Mouse (Mus musculus) erythroblast, adult 5-6 weeks (primary cell): ENCODE data around the gene Myzap. TPM values are rescaled to one million over a fixed set of nuclear protein-coding genes. Genes with fewer than 3 reads are reported as not detected.

ENCODE experiments used
- ATAC-seq: replicated peaks from 2 replicates; pipeline ENCODE4 v1.8.0; 2016; ENCODE audit warnings: moderate number of reproducible peaks, mild to moderate bottlenecking, moderate TSS enrichment, inconsistent platforms; ENCODE audit not compliant: poor library complexity, low FRiP score, severe bottlenecking
- total RNA-seq, 2 experiments: library from RNA; stranded (forward) in 1 of 2; stranded (reverse) in 1 of 2; fragments of 150-400 nt in 1 of 2; fragments of 200-764, 138-1000 nt in 1 of 2; gene quantifications; 2 replicates each; pipeline versions ENCODE4 v1.2.3 to v1.2.4; 2015 to 2017; ENCODE audit warnings: low replicate concordance in 2 of 2

The Myzap gene
- total RNA-seq, 2 experiments from 2014 or later: not detected

DNA sequence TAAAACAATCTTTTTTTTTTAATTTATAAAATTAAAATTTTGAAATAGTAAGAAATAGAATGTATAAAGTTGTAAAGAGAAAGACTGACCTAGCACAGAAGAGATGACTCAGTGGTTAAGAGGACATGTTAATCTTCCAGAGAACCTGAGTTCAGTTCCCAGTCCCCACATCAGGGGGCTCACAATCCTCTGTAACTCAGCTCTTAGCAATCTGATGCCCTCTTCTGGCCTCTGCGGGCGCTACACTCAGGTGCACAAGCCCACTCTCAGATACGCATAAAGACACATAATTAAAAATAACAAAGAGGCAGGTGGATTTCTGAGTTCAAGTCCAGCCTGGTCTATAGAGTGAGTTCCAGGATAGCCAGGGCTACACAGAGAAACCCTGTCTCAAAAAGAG is 38.2 kb downstream of the Myzap start:
- ATAC-seq: no peak

DNA sequence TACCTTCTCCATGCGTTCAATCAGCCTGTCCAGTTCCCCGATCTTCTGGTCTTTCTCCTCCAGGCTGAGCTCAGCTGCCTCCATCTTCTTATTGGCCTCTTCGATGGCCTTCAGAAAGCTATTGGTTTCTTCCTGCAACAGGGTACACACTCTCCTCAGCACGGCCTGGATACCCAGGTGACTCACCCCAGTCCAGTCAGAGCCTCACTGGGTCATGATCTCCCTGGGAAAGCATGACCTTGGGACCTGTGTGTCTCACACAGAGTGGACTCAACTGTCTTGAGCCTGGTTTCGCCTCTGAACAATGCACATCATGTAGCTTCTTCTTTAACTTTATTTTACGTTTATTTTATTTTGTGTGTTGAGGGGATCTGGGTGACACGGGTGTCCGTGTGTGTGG is 42.0 kb downstream of the Myzap start:
- no peak for ATAC-seq

DNA sequence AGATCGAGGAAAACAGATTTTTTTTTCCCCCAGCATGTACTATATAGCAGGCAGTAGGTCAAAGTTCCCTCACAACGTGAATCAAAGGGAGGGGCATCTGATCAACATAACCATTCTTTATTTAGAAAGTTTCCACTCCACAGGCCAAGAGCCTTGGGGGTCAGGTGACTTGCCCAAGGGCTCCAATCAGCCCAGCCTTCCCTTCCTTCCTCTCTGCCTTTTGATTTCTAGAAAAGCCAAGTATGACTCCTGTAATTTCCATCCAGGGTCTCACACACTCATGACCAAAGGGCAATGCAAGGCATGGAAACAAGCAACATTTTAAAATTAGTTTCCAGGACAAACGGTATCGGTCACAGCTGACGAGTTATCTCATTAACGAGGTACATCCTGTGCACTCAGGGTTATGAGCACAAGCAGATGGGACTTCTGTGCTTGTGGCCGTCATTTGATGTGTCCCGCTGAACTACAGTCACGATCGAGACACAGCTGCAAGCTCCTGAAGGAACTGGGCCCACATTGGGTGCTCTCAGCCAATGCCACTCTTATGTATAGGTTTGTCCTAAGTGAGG is 44.4 kb downstream of the Myzap start:
- ATAC-seq: no peak

DNA sequence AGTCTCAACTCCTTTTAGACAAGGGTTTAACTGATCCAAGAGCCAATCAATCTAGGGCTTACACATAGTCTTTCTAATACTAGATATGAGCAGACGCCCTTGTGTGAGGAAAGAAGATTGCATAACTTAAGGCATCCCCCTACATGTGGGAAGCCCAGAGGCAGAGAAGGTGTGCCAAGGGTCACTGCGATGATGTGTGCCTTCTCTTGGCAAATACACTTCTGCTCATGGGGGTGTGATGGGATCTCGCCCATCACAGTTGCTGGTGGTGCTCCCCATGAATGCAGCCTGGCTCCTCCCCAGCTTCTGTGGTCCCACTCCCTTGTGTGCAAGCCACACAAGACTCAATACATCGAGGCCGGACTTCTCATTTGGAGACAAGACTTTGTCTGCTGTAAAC is 47.3 kb downstream of the Myzap start:
- ATAC-seq: no peak

DNA sequence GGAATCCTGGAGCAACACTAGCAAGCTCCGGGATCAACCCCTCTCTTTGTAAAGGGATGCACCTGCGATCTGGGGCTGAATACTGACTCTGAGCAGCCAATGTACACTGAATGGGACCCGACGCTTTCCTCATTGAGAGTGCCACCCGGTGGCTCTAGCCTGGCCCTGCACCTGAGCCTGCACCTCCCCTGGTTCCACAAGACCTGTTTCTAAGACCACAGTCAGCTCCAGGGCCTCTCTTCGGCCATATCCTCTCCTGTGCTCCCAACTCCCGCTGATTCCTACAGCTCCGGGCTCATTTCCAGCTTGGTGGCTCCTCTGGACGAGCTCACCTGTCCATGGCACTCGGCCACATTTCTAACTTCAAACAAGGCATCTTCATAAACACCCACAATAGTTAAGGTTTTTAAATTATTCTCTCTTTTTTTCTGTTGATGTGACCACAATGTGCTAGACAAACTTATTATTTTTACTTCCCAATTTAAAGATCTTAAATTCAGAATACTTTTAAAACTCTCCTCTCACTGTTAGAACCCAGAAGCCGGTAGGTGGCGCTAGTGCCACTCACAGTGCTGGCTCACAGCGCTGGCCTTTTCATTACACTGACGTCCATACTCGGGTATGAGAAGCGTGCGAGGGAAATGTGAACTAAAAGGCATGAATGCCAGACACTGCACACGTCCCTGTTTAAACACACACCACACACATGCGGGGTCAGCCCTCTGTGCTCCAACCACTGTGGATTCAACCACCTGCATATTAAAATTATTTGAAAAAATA is 48.5 kb downstream of the Myzap start:
- ATAC-seq: no peak; the same call in 1 of the 2 replicates

DNA sequence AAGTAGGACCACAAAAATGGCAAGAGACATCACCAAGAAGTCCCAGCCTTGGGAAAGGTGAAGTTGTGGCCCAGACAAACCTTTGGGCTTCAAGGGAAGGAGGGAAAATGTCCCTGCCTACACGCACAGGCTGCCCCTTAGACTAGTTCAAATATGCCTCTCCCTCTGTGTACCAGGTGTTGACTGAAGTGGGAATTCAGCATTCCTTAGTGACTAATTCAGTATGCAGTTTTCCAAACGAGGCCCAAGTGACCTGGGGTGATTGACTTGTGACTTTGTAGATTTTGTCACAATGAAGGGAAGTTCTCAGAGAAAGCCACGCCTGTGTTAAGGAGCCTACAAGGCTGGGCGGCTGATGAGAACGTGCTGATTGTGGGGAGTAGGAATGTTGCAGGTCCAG is 49.9 kb downstream of the Myzap start:
- no peak for ATAC-seq

DNA sequence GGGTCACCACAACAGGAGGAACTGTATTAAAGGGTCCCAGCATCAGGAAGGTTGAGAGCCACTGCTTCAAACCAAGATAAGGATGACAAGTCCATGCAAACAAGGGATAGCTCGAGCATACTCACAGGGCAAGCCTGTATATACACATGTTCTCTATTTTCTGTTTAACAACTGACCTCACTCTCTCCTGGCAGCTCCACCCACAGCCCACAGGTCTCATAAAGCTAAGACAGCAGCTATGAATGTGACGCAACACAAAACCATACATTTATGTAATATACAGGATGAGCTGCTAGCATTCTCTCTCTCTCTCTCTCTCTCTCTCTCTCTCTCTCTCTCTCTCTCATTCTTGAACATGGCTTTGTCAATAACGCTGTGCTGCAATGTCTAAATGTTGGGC is 51.4 kb downstream of the Myzap start:
- no peak for ATAC-seq

DNA sequence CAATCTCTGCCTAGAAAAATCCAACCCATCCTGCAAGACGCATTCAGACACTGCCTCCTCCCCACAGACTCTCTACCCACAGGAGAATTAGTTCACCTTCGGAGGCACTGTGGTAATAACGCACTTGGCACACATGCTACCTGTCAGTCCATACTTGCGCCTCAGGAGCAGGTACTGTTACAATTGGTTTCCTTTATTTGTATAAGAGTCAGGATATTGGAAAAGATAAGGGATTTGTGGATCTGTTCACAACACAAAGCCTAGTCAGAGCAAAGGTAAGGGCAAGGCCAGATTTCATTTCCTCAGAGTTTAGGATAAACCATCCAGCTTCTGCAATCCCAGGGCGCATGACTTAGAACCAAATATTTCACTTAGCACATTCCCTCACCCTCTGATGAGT is 56.4 kb downstream of the Myzap start:
- no peak for ATAC-seq

DNA sequence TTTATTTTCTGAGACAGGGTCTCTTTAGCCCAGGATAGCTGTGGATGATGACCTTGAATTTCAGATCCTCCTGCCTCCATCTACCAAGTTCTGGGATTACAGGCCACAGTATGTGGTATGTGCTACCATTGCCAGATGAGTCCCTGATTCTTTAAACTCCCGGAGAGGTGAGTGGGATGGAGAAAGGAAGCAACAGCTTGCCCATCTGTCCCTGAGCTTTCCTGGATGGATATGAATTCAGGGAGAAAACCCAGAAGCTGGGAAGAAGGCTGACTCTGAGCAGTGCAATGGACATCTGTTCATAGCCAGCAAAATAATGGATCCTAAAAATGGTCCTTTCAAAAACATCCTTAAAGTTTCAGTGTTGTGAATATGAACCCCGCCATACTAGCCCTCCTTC is 57.1 kb downstream of the Myzap start:
- no peak for ATAC-seq

DNA sequence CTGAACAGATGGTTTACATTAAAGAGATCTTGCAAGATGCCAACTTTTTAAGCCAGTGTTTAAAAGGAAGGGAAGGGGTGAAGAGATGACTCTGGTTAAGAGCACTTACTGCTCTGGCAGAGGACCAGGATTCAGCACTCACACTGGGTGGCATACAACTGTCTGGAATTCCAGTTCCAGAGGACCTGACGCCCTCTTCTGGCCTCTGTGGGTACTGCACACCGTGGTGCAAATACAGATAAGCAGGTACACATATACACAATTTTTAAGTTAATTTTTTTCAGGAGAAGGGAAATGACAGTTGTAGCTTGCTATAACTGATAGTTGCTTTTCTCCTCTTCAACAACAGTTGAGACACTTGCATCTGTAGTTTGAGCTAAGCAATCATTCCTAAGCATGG is 62.2 kb downstream of the Myzap start:
- no peak for ATAC-seq

DNA sequence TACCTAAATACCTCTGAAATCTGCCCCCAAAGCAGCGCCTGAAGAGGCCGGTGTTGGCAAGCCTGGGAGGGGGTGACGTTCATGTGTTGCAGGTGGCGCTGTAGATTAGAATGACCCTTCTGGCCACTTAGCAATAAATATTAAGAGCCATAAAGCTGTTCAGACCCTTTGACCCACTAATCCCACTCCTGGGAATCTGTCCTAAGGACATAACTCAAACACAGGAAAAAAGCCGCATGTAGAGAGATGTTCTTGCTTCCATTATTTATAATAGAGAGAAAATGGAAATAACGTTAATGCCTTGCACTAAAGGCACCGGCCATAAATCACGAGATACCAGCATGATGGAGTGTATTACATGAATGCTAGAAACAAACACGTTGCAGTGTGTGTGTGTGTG is 64.7 kb downstream of the Myzap start:
- ATAC-seq: no peak

DNA sequence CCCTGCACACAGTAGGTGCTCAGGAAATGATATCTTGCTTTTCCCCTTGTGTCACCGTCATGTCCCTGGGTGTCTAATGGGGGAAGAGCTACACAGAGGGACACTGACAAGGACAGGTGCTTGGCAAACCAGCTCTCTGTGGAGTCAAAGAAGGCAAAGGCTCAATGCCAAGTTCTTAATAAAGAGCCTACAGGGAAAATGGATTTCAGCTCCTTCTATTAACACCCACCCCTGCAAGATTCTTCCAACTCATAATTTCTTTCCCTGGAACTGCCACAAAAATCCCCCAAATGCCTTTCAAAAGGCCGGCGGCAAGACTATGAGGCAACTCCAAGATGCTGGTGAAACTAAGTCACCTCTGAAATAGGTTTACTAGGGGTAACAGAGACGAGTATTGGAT is 68.3 kb downstream of the Myzap start:
- no peak for ATAC-seq

DNA sequence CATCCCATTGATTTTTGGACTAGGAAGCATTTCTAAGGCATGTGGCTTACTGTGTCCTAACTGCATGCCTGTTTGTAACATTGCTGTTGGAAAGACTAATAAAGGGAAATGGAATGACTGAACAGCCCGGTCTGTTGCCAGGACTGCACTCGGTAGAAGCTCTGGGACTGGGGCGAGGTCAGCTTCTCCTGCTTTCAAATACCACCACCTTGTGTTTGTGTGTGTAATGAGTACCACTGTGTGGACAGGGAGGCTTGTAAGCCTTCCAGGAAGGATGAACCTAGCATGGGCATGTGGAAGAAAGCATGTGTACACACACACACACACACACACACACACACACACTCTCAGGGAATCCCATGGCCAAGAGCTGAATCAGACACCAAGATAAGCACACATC is 72.3 kb downstream of the Myzap start:
- ATAC-seq: no peak

DNA sequence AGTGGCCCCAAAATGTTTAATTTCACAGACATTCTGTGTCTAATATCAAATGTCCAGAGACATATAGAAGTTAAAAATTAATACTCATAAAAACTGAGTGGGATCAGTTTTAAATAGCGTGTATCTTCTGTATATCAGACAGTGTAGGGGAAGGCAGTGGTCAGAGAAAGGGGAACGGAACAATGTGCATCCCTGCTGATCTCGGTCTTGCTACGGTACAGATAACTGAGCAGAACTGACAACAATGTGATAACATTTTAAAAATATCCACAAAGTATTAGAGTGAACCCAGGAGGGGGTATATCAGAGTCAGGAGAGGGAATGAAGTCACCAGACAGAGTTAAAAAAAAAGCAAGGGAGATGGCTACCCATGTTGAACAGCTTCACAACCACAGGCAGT is 74.7 kb downstream of the Myzap start:
- ATAC-seq: no peak

DNA sequence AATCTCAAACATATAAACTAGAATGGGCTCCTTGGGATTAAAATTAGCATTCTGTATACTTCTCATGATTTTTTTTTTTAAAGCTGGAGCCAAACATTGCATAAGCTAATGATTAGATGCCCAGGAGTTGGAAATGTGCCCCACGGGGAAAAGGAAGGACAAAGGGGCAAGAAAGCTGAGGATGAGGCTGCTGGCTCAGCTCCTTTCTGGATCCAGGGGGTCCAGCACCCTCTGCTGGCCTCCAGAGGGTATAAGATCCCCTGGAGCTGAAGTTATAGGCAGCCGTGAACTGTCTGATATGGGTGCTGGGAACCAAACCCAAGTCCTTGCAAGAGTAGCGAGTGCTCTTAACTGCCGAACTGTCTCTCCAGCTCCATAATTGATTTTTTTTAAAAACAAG is 76.3 kb downstream of the Myzap start:
- no peak for ATAC-seq

DNA sequence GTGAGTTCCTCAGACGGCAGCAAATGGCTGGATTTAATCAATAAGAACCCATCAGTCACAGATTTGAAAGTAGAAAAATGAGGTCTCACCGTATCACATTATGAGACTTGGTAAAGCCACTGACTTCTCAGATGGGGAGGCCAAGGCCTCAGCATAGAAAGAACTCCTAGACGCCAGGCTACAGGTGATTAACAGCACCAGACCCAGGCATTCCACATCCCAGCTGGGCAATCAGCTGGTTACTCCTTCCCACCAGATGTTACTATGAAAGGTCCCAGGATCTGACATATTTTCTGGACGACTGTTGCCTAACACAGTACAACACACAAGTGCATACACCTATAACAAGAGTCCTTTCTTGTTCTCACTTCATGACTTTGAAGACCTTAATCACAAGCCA is 78.6 kb downstream of the Myzap start:
- ATAC-seq: no peak

DNA sequence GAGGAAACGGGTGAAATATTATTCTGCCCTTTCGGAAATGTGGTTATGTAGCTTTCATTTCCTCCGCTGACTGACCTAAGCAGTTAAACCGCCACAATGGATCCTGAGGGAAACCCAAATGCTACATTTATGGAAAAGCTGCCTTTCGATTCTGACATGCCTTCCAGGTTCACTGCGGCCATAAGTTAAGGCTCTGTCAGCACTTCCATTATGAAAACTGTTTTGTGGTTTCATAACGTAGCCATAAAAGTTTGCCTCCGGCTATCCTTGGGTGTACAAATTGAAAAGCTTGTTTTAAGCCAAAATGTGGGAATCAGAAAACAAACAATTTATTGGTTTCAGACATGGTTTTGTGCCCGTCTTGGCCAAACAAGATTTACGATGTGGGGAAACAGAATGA is 79.3 kb downstream of the Myzap start:
- no peak for ATAC-seq

DNA sequence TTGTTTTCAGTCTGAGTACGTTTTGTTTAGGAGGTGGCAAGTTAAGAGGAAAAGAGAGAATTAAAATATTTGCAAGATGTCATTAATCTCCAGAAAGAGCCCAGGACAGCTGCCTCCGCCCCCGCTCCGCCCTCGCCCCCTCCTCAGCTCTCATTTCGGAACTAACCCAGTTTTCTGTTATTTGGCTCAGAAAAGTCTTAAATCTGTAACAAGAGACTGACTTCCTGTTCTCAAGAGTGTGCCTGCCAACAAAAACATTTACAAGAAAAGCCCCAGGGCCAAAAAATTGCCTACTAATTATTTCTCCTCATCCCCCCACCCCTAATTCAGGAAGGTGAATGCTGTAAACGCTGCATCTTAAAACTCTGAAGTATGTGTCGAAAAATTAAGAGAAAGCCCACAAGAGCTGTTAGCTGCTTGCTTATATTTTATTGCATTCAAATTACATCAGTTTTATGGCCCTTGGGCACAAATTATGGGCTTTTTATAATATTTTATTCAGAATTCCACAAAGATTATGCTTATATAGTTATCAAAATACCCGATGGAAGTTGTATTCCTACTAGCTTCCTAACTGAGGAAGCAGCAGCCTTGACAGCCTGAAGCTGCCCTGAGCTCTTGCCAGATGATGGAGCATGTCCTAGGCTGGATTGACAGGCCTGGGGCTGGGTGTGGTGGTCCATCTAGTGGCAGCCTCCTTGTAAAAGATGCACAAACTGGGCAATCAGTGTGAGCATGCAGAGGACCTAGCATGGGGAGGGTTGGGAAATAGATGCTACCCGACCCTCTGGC is 93.6 kb downstream of the Myzap start:
- no peak for ATAC-seq

DNA sequence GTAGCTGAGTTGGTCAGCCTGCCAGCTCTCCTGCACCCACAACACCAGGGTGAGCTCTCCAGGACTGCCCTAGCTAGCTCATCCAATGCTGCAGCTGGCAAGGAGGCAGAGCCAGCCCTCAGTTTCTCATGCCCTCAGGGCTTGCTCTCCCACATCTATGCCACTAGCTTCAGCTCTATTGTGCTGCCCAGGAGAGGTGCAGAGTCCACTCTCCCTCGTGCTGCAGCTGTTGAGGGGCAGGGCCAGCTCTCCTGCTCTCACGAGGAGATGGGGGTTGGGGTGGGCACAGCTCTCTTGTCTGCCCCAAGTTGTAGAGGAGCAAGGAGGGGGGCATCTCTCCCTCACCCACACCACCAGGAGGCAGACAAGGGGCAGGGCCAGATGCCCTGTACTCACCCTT is 95.5 kb downstream of the Myzap start:
- no peak for ATAC-seq

DNA sequence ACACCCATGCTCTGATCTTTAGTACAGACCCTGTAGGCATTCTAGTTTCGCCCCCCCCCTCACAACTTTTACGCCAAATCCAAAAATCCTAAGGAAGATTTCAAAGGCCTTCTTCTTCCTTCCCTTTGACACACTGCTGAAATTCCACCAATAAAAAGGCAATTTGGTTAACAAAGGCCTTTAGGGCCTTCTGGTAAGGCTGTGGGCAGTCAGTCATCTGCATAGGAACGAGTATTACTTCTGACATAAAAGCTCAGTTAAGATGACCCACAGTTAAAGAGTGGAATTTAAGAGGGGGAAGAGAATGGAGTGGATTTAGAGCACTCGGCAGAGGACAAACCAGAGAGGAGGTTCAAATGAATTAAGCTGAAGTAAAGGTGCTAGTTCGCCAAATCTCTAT is 98.4 kb downstream of the Myzap start:
- ATAC-seq: no peak
